Mouse (Mus musculus): Measurements from ENCODE around the gene Hist1h4h. TPM values are rescaled to one million over a fixed set of nuclear protein-coding genes. Genes with fewer than 3 reads are reported as not detected.

Gene Hist1h4h
- total RNA-seq (2014; rRNA removed), result 1,275 and 1,840 TPM in 2 replicates
- polyA plus RNA-seq (2015; fragmentation: Nextera tagmentation; extraction: Ambion mirVana), result 4.1 and 5.7 TPM in 2 replicates

DNA sequence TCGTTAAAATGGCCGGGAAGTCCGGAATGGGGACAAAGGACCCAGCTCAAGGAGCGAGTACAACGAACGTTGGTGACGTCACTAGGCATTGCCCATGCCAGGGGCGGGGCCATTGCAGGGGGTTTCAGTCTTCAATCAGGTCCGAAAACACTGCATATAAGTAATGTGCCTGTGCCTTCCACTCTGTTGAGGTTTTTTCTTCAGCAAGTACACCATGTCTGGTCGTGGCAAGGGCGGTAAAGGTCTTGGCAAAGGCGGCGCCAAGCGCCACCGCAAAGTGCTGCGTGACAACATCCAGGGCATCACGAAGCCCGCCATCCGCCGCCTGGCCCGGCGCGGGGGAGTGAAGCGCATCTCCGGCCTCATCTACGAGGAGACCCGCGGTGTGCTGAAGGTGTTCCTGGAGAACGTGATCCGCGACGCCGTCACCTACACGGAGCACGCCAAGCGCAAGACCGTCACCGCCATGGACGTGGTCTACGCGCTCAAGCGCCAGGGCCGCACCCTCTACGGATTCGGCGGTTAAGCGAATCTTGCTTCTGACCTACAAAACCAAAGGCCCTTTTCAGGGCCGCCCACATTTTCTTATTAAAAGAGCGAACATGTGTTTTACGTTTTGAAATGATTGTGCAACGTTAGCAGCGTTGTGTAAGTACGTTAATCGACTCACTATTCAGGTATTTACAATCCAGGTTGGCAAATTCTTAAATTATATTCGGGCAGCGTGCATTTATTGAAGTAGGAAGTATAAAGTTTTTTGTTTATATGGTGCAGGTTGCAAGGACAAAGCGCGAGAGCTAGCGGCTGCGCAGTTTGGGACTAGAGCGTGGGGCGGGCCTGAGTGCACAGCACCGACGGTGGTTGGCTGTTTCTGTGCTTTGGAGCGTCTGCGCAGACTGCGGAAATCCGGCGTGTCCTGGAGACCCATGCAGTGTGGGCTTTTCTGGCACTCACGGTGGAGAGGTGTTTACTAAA lies at the start of gene Hist1h4h:
TSS of gene Hist1h4h (plus strand) at position 150 of the 975 bp plus-strand sequence.
- H3K4me1 ChIP-seq (ENCODE audit: insufficient read depth), result peaks cover 22% of the 10 kb centered on the region
- WGBS, result under 1% methylated on average over 57 of the region's 70 CpGs

DNA sequence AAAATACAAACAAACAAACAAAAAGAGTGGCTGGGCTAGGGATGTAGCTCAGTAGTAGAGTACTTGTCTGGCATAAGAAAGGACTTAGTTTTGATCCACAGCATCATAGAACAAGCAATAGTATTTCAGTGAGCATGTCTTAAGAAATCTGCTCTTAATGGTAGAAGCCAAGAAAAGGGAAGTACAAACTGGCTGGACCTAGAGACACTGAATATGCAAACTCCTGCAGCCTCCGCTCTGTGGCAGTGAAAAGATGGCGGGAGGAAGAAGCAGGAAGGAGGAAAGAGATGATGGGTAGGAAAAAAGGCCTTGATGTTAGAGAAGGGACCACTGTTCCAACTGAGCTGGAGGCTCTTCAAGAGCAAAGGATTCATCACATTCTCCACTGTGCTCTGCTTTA lies 47.7 kb upstream of the Hist1h4h start:
- no peak for ATAC-seq
- no peaks in the 10 kb centered on the region; the same call in 1 of the 2 replicates for H3K27me3 ChIP-seq (ENCODE audit: insufficient read depth, low read length)
- DNase-seq, result no peak
- no peak for TF ChIP-seq CTCF (IDR thresholded peaks at IDR 0.05; ENCODE audit: low read depth)
- H3K27ac ChIP-seq (ENCODE audit: low read depth, low read length), result no peak overlapping the region
- no peaks in the 10 kb centered on the region for H3K4me1 ChIP-seq (ENCODE audit: insufficient read depth)
- no peak overlapping the region for H3K9ac ChIP-seq
- 85% methylated on average over 2 of the region's 2 CpGs for WGBS
- no peak overlapping the region for H3K4me2 ChIP-seq (ENCODE audit: low read depth)
- H3K9me3 ChIP-seq (ENCODE audit: low read length), result no peaks in the 10 kb centered on the region
- no peak overlapping the region for H3K4me3 ChIP-seq (ENCODE audit: low read depth, low read length)
- no peaks in the 10 kb centered on the region for H3K36me3 ChIP-seq (ENCODE audit: insufficient read depth)

More for the DNA sequence above, at the start of gene Hist1h4h:
- DNase-seq (peak; percentile 99), ATAC-seq (peak; percentile 87)
- Histone ChIP-seq H3K9ac (peak within 1 kb of the TSS; percentile 82), H3K27ac (ENCODE audit: low read depth, low read length) (peak within 1 kb of the TSS; percentile 98), H3K27me3 (ENCODE audit: insufficient read depth, low read length) (no peaks in the 10 kb centered on the region), H3K4me2 (ENCODE audit: low read depth) (peak within 1 kb of the TSS; percentile 72), H3K4me3 (ENCODE audit: low read depth, low read length) (peak within 1 kb of the TSS; percentile 68), H3K36me3 (ENCODE audit: insufficient read depth) (no peaks in the 10 kb centered on the region), H3K9me3 (ENCODE audit: low read length) (no peaks in the 10 kb centered on the region)
- TF ChIP-seq CTCF (IDR thresholded peaks at IDR 0.05; ENCODE audit: low read depth), result no peak

DNA sequence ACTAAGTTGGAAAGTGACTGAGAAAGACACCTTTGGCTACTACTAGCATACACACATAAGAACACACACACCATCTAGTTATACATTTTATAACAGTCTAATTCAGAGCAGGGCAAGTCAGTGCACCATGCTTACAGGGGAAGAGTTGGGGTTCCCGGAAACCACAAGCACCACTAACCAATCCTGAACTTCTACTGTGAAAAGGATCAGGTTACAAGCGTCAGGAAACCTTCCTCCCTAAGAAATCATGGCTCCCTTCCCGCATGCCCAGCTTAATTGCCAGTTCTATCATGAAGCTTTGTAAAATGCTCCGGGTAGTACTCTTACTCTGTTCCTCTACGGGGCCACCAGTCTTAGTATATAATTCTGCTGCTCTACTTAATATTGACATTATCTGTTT lies 45.6 kb upstream of the Hist1h4h start:
- Histone ChIP-seq H3K36me3 (ENCODE audit: insufficient read depth) (no peaks in the 10 kb centered on the region), H3K9me3 (ENCODE audit: low read length) (no peaks in the 10 kb centered on the region), H3K4me2 (ENCODE audit: low read depth) (no peak overlapping the region), H3K9ac (no peak overlapping the region), H3K27ac (ENCODE audit: low read depth, low read length) (no peak overlapping the region), H3K27me3 (ENCODE audit: insufficient read depth, low read length) (no peaks in the 10 kb centered on the region; the same call in 1 of the 2 replicates), H3K4me3 (ENCODE audit: low read depth, low read length) (no peak overlapping the region), H3K4me1 (ENCODE audit: insufficient read depth) (no peaks in the 10 kb centered on the region)
- ATAC-seq (no peak), DNase-seq (no peak)
- TF ChIP-seq CTCF (IDR thresholded peaks at IDR 0.05; ENCODE audit: low read depth), result no peak
- WGBS, result 50% methylated on average over 5 of the region's 5 CpGs

DNA sequence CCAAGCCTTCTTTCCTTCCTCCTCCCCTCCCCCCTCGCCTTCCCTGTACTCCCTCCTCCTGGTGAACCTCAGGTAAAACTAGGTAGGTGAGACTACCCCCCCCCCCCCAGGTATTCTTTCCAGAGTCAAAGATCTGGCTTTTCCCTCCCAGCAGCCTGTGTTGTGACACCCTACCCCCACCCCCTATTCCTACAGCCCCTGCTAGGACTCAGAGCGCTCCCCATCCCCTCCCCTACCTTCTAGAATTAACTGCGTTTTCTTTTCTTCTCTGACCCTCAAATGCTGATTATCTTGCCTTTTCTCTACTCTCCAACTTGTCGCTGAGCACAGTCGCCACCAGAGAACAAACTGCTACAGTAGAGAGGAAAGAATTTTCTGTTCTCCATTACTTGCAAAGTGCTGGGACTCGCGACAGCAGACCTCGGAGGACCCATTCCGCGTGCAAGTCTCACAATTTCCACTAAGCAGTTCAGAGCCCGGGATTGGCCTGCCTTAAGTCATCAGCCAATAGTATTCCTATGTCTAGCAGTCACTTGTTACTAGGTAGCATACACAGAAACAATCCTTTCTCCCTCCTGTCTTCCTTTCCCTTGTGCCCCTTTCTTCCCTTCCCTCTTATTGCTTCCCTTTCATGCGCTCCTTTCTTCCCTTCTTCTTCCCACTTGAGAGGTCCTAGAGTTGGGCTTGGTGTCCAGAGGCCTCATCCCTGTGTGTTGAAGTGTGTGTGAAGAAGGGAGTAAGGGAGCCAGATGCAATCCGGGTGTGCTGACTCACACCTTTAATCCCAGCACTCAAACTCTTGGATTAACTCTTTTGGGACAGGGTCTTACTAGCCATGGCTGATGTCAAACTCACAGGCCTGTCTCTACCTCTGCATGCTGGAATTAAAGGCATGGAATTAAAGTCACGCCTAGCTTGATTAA lies 42.2 kb upstream of the Hist1h4h start, which contains the start of gene Btn2a2:
TSS of gene Btn2a2 (minus strand) at position 458 of the 923 bp plus-strand sequence.
- H3K36me3 ChIP-seq (ENCODE audit: insufficient read depth), result no peaks in the 10 kb centered on the region
- no peaks in the 10 kb centered on the region for H3K4me1 ChIP-seq (ENCODE audit: insufficient read depth)
- TF ChIP-seq CTCF (IDR thresholded peaks at IDR 0.05; ENCODE audit: low read depth), result no peak
- no peaks in the 10 kb centered on the region; the same call in 1 of the 2 replicates for H3K27me3 ChIP-seq (ENCODE audit: insufficient read depth, low read length)
- H3K4me3 ChIP-seq (ENCODE audit: low read depth, low read length), result peak within 1 kb of the TSS; percentile 39
- peak within 1 kb of the TSS; percentile 59 for H3K4me2 ChIP-seq (ENCODE audit: low read depth)
- no peaks in the 10 kb centered on the region for H3K9me3 ChIP-seq (ENCODE audit: low read length)
- ATAC-seq (peak; percentile 100), DNase-seq (peak; percentile 87)
- no peak within 1 kb of the TSS for H3K27ac ChIP-seq (ENCODE audit: low read depth, low read length)
- no peak within 1 kb of the TSS for H3K9ac ChIP-seq
- 4% methylated on average over 13 of the region's 14 CpGs for WGBS

DNA sequence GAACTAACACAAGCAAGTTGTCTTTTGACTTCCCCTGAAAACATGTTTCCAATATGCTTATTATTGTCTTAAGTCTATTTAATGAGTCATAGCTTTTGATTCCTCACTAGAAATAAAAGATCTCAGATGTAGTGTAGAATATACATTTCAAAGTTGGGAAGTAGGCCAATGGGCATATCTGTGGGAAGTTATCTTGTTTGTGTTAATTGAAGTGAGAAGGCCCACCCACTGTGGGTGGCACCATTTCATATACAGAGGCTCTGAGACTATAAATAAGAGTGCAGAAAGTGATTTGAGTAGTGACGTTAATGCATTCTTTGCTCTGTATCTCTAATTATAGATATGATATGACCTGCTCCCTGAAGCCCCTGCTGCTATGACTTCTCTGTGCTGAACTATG lies 40.0 kb upstream of the Hist1h4h start:
- Histone ChIP-seq H3K27me3 (ENCODE audit: insufficient read depth, low read length) (no peaks in the 10 kb centered on the region; the same call in 1 of the 2 replicates), H3K27ac (ENCODE audit: low read depth, low read length) (no peak overlapping the region), H3K9ac (no peak overlapping the region), H3K4me3 (ENCODE audit: low read depth, low read length) (no peak overlapping the region), H3K4me1 (ENCODE audit: insufficient read depth) (no peaks in the 10 kb centered on the region), H3K36me3 (ENCODE audit: insufficient read depth) (no peaks in the 10 kb centered on the region), H3K9me3 (ENCODE audit: low read length) (no peaks in the 10 kb centered on the region), H3K4me2 (ENCODE audit: low read depth) (no peak overlapping the region)
- WGBS, result 56% methylated on average over 1 of the region's 1 CpGs
- no peak for DNase-seq
- no peak for ATAC-seq
- no peak for TF ChIP-seq CTCF (IDR thresholded peaks at IDR 0.05; ENCODE audit: low read depth)

DNA sequence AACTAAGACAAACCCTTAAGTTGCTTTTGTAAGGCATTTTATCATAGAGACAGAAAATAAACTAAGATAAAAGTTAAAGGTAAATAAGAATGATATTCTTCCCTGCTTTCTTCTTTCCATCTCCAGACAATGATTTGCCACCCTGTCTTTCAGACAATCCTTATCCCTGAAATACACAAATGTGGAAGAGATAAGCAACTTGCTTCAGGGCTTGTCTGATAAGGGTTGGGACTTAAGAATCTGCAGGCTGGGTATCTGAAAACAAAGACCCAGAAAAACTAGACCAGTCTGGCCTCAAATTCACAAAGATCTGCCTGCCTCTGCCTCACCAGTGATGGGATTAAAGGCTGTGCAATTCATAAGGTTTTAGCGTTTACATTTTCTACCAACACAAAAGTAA lies 39.6 kb upstream of the Hist1h4h start:
- WGBS, result 10% methylated on average over 1 of the region's 1 CpGs
- H3K4me2 ChIP-seq (ENCODE audit: low read depth), result no peak overlapping the region
- no peak overlapping the region for H3K27ac ChIP-seq (ENCODE audit: low read depth, low read length)
- no peak for DNase-seq
- H3K9ac ChIP-seq, result no peak overlapping the region
- no peaks in the 10 kb centered on the region; the same call in 1 of the 2 replicates for H3K27me3 ChIP-seq (ENCODE audit: insufficient read depth, low read length)
- H3K4me3 ChIP-seq (ENCODE audit: low read depth, low read length), result no peak overlapping the region
- no peak for TF ChIP-seq CTCF (IDR thresholded peaks at IDR 0.05; ENCODE audit: low read depth)
- no peaks in the 10 kb centered on the region for H3K9me3 ChIP-seq (ENCODE audit: low read length)
- H3K4me1 ChIP-seq (ENCODE audit: insufficient read depth), result no peaks in the 10 kb centered on the region
- H3K36me3 ChIP-seq (ENCODE audit: insufficient read depth), result no peaks in the 10 kb centered on the region
- ATAC-seq, result no peak

Measured in forebrain, postnatal 0 days (tissue).